Comparison of ENCODE assay signal across 13 mouse cellular contexts in genomic region chr11:109545265-109545664, GRCm38 (mm10).
DNase-seq lines count a peak whose midpoint lies in the region; ATAC-seq and TF ChIP-seq lines count a peak whose summit lies in the region.
"Had no signal": no experiment of that assay in that cellular context is flagged by ENCODE, and none has a peak within 500 bp of the region (broad histone marks: within the 10 kb centered on the region; RNA-seq: fewer than 3 reads in every experiment).

No protein-coding gene starts in this region.

- H3K9ac ChIP-seq in kidney, embryonic 15.5 days: no peak overlapping the region
- H3K9ac ChIP-seq in intestine, postnatal 0 days (ENCODE audit: low read depth, low read length): no peak overlapping the region
- H3K9ac ChIP-seq: lung, embryonic 14.5 days had no signal

- no peaks in the 10 kb centered on the region for H3K9me3 ChIP-seq in kidney, embryonic 15.5 days (replicated peaks)
- H3K9me3 ChIP-seq in intestine, postnatal 0 days (ENCODE audit: control insufficient read depth): no peaks in the 10 kb centered on the region
- H3K9me3 ChIP-seq in hindbrain, embryonic 10.5 days: no peaks in the 10 kb centered on the region
- H3K9me3 ChIP-seq: midbrain, embryonic 10.5 days had no signal

- no peak for TF ChIP-seq POLR2A in small intestine, adult 2 months (IDR thresholded peaks at IDR 0.05; ENCODE audit: low read depth, low read length)

- WGBS in kidney, embryonic 15.5 days: 31% methylated on average over 7 of the region's 7 CpGs
- 19% methylated on average over 7 of the region's 7 CpGs for WGBS in intestine, postnatal 0 days
- 21% methylated on average over 7 of the region's 7 CpGs for WGBS in small intestine, adult 2 months
- WGBS in hindbrain, embryonic 10.5 days: 74% methylated on average over 7 of the region's 7 CpGs

- peak overlapping the region; percentile 84 for H3K27ac ChIP-seq in kidney, embryonic 15.5 days
- peak overlapping the region; percentile 76 for H3K27ac ChIP-seq in intestine, postnatal 0 days (ENCODE audit: low read depth, low read length)
- H3K27ac ChIP-seq in small intestine, adult 2 months (ENCODE audit: insufficient read depth, low read depth, low read length): peak overlapping the region; percentile 17; the same call in 1 of the 2 replicates
- H3K27ac ChIP-seq in hindbrain, embryonic 10.5 days: no peak overlapping the region
- H3K27ac ChIP-seq: left cerebral cortex, adult 2 months; midbrain, embryonic 10.5 days had no signal

- H3K4me1 ChIP-seq in kidney, embryonic 15.5 days: peaks cover 35% of the 10 kb centered on the region
- peaks cover 11% of the 10 kb centered on the region for H3K4me1 ChIP-seq in intestine, postnatal 0 days (replicated peaks; ENCODE audit: control insufficient read depth, insufficient read depth, low read length)
- peaks cover 19% of the 10 kb centered on the region for H3K4me1 ChIP-seq in small intestine, adult 2 months (ENCODE audit: control insufficient read depth, insufficient read depth, insufficient read length, low read length)
- H3K4me1 ChIP-seq in hindbrain, embryonic 10.5 days (replicated peaks): peaks cover 24% of the 10 kb centered on the region

- no peak for DNase-seq in kidney, postnatal 4 days
- DNase-seq in thymus, postnatal 25 days: no peak
- no peak for DNase-seq in hindbrain, embryonic 10.5 days (ENCODE audit: low spot score)
- DNase-seq in cerebellum, adult 8-10 months: no peak
- DNase-seq: cerebellum, postnatal 10 days; lung, embryonic 14.5 days; thymus, adult 18-20 months had no signal

- H3K27me3 ChIP-seq in kidney, embryonic 15.5 days: no peaks in the 10 kb centered on the region
- no peaks in the 10 kb centered on the region for H3K27me3 ChIP-seq in intestine, postnatal 0 days (replicated peaks; ENCODE audit: control insufficient read depth, insufficient read depth, low read length)
- H3K27me3 ChIP-seq in small intestine, adult 2 months (ENCODE audit: control insufficient read depth, insufficient read depth, low read length): no peaks in the 10 kb centered on the region
- no peaks in the 10 kb centered on the region for H3K27me3 ChIP-seq in hindbrain, embryonic 10.5 days (ENCODE audit: insufficient read depth, poor library complexity, severe bottlenecking)

- H3K36me3 ChIP-seq in kidney, embryonic 15.5 days: no peaks in the 10 kb centered on the region
- no peaks in the 10 kb centered on the region for H3K36me3 ChIP-seq in intestine, postnatal 0 days (ENCODE audit: control insufficient read depth, insufficient read depth)
- no peaks in the 10 kb centered on the region for H3K36me3 ChIP-seq in small intestine, adult 2 months (ENCODE audit: control insufficient read depth, insufficient read depth, low read length)
- H3K36me3 ChIP-seq in hindbrain, embryonic 10.5 days: no peaks in the 10 kb centered on the region
- H3K36me3 ChIP-seq: midbrain, embryonic 10.5 days had no signal

- H3K4me2 ChIP-seq in kidney, embryonic 15.5 days: peak overlapping the region; percentile 40; the same call in 1 of the 2 replicates
- H3K4me2 ChIP-seq in intestine, postnatal 0 days (replicated peaks; ENCODE audit: low read depth): peak overlapping the region; percentile 44

- H3K4me3 ChIP-seq in kidney, embryonic 15.5 days (replicated peaks): no peak overlapping the region
- no peak overlapping the region for H3K4me3 ChIP-seq in intestine, postnatal 0 days (ENCODE audit: low read depth, low read length)
- no peak overlapping the region for H3K4me3 ChIP-seq in small intestine, adult 2 months (ENCODE audit: low read depth, low read length)
- no peak overlapping the region for H3K4me3 ChIP-seq in hindbrain, embryonic 10.5 days
- H3K4me3 ChIP-seq: left cerebral cortex, adult 2 months; midbrain, embryonic 10.5 days had no signal

- ATAC-seq in kidney, embryonic 15.5 days (replicated peaks; ENCODE audit: low FRiP score): peak; percentile 59
- peak; percentile 59; the same call in 1 of the 2 replicates for ATAC-seq in common myeloid progenitor, adult 5-6 weeks (replicated peaks; ENCODE audit: low read depth, poor library complexity, severe bottlenecking)
- ATAC-seq in intestine, postnatal 0 days: peak; percentile 81

- TF ChIP-seq CTCF in intestine, postnatal 0 days (IDR thresholded peaks at IDR 0.05; ENCODE audit: low read depth): peak; percentile 31; the same call in 1 of the 2 replicates
- TF ChIP-seq CTCF in small intestine, adult 2 months (IDR thresholded peaks at IDR 0.05; ENCODE audit: extremely low read depth, insufficient read length, insufficient replicate concordance, low read depth, low read length): no peak
